Mouse (Mus musculus) c-Kit-positive CD71-negative TER-119-negative erythroid progenitor cells, embryonic 14.5 days (primary cell): ENCODE data around the gene Sidt2.

Experiments used
- DNase-seq: peaks from one replicate; pipeline ENCODE4 v3.0.0-alpha.2; 2013; ENCODE audit warnings: low read depth

Gene Sidt2

DNA sequence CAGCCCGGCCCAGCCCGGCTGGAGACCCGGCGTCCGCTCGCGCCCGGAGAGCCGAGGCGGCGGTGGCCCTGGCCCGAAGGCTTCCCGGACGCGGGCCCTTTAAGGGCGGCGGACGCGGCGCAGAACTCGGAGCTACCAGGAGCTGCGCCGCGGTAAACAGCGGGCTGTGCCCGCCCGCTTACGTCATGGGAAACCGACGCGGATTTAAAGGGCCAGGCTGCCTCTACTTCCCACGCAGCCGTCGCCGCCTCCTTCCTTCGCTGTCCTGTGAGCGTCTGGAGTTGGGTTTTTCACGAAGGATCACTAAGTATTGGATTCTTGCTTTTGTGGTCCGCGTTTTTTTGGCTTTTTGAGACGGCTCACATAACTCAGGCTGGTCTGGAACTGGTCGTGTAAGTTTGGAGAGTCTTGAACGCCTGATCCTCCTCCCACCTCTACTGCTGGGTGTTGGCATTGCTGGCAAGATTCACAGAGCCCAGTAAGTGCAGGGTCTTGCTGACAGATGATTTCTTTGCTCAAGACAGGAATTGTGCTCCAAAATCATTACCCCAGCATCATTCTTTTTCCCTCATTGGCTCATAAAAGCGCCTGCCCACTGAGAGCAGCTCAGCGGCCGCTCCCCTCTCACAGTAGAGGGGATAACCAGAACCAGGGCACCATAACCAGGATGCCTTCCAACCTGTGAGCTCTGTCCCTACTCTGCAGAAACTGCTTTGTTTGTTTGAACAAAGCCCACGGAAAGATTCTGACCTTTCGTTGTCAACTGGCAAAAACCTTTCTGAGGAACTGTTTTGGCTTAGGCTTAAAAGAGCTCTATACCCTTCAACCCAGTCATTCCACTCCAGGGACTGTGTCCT lies at the start of gene Sidt2:
Gene Sidt2 (minus strand): TSS at position 152 of the 857 bp plus-strand sequence.
- peak; percentile 70 for DNase-seq

DNA sequence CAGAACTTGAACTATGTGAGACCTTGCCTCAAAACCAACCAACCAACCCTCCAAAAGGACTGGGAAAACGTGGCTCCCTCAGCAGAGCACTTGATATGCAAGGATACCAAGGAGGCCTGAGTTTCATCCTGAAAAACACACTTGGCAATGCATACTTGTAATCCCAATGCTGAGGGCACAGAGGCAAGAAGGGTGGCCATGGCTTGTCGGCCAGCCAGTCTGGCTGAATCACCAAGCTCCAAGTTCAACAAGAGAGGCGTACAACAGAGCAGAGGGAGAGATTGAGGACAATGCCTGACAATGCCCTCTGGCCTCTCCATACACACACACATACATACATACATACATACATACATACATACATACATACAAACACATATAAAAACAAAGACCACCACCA lies 49.5 kb upstream of the Sidt2 start:
- no peak for DNase-seq

GRCm38 (mm10) chr9:46003729-46004128 lies 48.7 kb upstream of the Sidt2 start:
- DNase-seq, result no peak

- DNase-seq, result no peak
Observed at GRCm38 (mm10) chr9:45999009-45999408, 44.0 kb upstream of the Sidt2 start.

DNA sequence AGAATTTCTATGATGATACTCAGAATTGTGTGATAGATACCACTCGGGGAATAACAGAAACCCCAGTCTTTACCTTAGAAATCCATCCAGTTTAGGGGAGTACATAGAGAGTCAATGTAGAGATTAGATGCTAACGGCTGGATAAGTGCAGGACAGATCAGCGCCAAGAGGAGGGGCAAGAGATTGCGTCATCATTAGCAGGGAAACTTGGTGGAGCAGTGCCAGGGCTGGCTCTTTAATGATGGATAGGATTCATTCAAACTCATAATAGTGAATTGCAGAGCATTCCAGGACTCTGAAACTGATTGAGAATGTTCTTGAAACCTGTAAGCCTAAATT lies 30.1 kb upstream of the Sidt2 start:
- no peak for DNase-seq

DNA sequence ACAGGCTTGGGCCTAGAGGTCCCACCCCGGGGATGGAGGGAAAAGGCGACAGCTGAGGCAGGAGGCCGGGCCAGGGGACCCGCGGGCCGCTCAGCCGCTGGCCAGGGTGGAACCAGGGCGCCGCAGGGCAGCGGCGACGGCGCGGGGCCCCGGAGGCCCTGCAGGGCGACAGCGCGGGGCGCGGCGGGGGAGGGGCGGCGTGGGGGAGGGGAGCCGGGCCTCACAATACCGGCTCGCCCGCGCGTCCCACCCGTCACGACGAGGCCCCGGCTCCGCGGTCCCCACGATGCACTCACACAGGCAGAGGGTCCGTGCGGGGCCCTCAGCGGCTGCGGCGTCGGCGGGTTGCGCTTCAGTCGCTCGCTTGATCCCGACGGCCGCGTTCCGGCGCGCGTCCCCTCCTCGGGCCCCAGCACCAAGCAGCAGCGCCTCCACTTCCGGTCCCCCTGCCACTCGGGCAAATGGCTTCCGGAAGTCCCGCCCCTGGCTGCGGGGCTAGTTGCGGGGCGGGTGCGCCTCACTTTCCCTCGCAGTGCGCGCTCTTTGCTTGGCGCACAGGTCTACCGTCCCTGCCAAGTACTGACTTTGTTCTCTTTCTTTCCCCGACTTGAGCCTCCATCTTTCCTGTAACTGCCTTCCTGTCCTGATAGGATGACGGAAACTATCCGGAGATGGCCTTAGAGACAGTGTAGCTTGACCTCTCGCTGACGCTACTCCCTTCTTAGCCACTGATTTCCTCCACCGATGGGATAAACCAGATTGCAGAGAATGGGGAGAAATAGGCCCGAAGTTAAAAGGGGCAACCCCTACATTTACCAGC lies 29.6 kb upstream of the Sidt2 start:
- DNase-seq, result peak; percentile 78

DNA sequence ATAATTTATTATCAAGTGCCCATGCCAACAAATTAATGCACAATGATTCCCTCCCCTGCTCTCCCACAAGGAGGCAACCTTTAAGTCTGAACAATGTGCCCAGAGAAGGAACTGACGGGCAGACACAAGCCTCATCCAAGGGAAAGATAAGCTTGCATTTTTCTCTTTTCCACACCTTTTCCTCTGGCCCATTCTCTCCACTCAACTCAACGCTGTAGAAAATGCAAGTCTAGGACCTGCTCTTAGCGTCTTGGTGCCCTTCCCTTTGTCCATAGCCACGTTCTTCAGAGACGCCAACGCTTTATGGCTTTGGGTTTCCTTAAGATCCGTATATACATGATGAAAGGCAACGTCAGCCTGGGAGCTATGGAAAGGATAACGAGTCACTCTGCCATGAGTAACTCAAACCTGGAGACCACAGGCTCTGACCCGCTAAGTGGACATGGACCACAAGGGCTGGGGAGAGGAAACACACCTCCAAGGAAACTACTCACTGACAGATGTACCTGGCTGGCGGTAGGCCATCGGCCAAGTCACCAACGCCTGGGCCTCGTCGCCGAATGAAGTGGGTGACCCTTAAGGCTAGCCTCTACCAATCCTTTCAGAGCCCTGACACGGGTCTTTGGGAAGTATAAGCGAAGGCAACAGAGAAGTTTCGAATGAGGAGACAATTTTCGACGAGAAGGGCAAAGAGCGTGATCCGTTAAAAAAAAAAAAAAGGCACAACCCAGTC lies 28.8 kb upstream of the Sidt2 start:
- DNase-seq, result peak; percentile 24

- DNase-seq, result no peak
Observed at GRCm38 (mm10) chr9:45981331-45981730, 26.3 kb upstream of the Sidt2 start.

- no peak for DNase-seq
Observed at GRCm38 (mm10) chr9:45980611-45981010, 25.6 kb upstream of the Sidt2 start.

DNA sequence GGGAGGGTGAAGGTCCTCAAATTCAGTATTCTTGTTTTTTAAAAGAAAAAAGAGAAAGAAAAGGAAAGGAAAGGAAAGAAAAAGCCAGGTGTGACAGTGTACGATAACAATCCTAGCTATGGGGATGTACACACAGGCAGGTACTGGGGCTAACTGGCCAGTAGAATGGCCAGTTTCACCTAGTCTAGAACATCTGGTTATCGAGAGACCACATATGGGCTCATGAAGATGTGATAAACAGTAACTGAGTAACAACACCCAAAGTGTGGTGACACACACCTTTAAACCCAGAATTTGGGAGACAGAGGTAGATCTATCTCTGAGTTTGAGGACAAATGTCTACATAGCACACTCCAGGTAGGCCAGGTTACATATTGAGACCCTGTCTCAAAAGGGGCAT lies 24.7 kb upstream of the Sidt2 start:
- DNase-seq, result no peak

- no peak for DNase-seq
Observed at GRCm38 (mm10) chr9:45976884-45977283, 21.8 kb upstream of the Sidt2 start.

DNA sequence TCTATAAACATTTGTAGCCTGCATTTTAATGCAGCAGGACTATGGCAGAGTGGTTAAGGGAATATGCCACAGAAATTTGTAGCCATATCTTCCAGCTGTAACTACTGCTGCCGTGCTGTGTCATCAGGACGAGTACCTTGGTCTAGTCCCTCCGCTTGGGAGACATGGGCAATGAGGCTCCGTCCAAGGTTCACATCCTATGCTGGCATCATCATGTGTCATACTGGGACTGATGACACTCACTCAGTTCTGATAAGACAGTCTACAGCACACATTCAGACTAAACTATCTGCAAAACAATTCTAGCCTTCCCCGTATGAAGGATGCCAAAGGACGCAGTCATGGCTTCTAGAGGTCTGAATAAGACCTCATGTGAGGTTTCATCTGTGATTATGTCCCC lies 8.5 kb upstream of the Sidt2 start:
- DNase-seq, result no peak

- DNase-seq, result no peak
Observed at GRCm38 (mm10) chr9:45961855-45962254, 6.8 kb upstream of the Sidt2 start.

- DNase-seq, result no peak
Observed at GRCm38 (mm10) chr9:45959661-45960060, 4.6 kb upstream of the Sidt2 start.

DNA sequence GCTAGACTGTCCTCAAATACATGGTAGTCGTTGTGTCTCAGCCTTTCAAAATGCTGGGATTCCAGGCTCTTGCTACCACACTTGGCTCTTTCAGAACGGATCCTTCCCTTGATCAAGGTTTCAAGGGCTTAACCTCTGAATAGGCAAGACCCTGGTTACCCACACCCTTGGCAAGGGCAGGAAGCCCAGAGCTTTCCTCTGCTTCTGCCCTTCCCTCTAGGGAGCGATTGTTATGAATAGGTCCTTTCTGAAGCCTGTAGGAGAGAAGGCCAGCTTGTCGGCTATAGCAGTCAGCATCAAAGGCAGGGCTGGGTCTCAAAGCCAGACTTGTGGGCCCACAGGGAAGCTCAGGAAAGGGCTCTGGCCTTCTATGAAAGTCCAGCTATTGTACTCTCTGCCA lies 3.8 kb upstream of the Sidt2 start:
- no peak for DNase-seq

DNA sequence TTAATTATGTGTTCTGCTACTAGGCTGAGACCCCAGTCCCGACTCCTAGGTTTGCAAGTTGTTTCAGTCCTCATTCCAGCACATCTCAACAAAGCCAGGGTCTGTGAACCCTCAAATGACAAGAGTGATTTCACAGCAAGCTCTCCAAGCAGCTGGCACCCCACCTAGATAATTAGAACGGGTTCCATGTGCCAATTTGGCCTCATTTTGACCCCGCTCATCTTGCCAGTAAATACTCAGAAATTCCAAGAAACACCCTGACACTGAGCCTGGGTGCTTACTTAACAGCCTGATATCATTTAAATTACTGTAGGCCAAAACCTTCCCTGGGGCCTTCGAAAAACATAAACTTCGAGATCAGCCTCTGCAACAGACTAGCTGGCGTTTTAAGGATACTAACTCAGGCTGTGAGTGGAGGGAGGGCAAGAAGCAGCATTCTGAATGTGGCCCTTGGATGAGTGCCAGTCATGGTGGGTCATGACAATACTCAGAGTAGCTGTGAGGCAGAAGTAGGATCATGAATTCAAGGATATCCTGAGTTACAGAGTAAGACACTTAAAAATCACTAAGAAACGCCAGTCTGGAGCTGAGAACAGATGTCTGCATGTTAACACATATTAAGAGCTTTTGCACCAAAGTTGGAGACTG lies 3.1 kb upstream of the Sidt2 start:
- DNase-seq, result no peak

- DNase-seq, result no peak
Observed at GRCm38 (mm10) chr9:45954294-45955106, 558 bp downstream of the Sidt2 start.

- no peak for DNase-seq
Observed at GRCm38 (mm10) chr9:45953511-45954293, 1.4 kb downstream of the Sidt2 start.

DNA sequence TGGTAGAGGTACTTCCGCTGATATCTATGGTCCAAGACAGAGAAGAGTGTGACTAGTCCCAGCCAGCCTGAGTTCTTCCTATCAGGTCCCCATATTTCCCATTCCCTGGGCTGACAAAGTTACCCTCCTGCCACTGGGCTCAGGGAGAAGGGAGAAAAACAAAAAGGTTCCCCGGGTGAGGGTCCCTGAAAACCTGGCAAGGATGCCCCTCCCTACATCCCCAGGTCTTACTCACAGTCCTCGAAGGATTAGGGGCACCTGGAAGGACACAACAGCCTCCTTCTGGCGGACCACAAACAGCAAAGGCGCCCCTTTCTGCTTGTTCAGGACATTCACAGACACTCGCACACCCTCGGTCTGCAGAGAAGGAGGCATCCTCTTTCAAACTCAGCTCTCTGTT lies 2.2 kb downstream of the Sidt2 start:
- DNase-seq, result no peak

DNA sequence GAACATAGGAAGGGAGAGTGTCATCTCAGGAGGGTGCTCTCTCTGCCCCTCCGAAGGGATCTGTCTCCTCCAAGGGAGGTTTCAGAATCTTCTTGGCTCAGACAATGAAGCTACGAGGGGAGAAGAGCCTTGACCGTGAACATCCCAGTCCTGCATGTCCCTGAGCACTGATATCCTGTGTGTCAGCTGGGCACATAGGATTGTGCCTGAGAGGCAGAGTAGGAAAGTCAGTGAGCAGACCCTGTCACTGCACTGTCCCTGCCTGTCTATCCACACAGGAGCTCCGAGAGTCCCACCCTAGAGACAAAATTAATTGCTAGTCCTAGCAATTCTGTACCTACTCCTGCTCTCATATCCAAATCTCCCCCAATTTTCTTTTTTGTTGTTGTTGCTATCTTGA lies 3.0 kb downstream of the Sidt2 start:
- DNase-seq, result no peak

- no peak for DNase-seq
Observed at GRCm38 (mm10) chr9:45946872-45947183, 8.2 kb downstream of the Sidt2 start.
